Mouse (Mus musculus) MEL (cell line): ENCODE results near the gene Sh3glb2.

ENCODE experiments used
- CHD2 ChIP-seq: IDR thresholded peaks from 2 replicates; pipeline ENCODE4 v1.6.1; 2011; ENCODE audit warnings: low read length, improper control_type of control experiment
- CTCF ChIP-seq, 3 experiments: IDR thresholded peaks in 2 of 3; conservative IDR thresholded peaks in 1 of 3; 2 replicates each; pipeline ENCODE4 v1.5.1; 2011 to 2012; ENCODE audit warnings: low read length in 3 of 3, low read depth in 2 of 3, mild to moderate bottlenecking in 2 of 3, improper control_type of control experiment in 1 of 3, inconsistent platforms in 1 of 3, mixed read lengths in 1 of 3, moderate library complexity in 1 of 3; ENCODE audit not compliant: control insufficient read depth in 1 of 3, insufficient read depth in 1 of 3, poor library complexity in 1 of 3, severe bottlenecking in 1 of 3
- ELF1 ChIP-seq: IDR thresholded peaks from 2 replicates; pipeline ENCODE4 v1.6.1; 2014; ENCODE audit warnings: low read depth, mild to moderate bottlenecking, inconsistent platforms, low read length, improper control_type of control experiment, moderate library complexity
- EP300 ChIP-seq, 2 experiments: IDR thresholded peaks; 2 replicates each; pipeline ENCODE4 v1.6.1; 2011; ENCODE audit warnings: improper control_type of control experiment in 2 of 2, low read length in 2 of 2, low read depth in 1 of 2, mild to moderate bottlenecking in 1 of 2
- ETS1 ChIP-seq: IDR thresholded peaks from 2 replicates; pipeline ENCODE4 v1.6.1; 2012; ENCODE audit warnings: low read depth, mild to moderate bottlenecking, inconsistent platforms, low read length, improper control_type of control experiment, moderate library complexity
- JUND ChIP-seq: IDR thresholded peaks from 2 replicates; pipeline ENCODE4 v1.6.1; 2011; ENCODE audit warnings: low read depth, mild to moderate bottlenecking, improper control_type of control experiment, low read length
- MEF2A ChIP-seq: IDR thresholded peaks from 2 replicates; pipeline ENCODE4 v1.6.1; 2014; ENCODE audit warnings: low read depth, mild to moderate bottlenecking, inconsistent platforms, low read length, improper control_type of control experiment; ENCODE audit not compliant: poor library complexity, insufficient replicate concordance, severe bottlenecking; ENCODE audit errors: extremely low read depth
- POLR2A ChIP-seq, 2 experiments: IDR thresholded peaks; 2 replicates each; pipeline ENCODE4 v1.6.1; 2011 to 2012; ENCODE audit warnings: low read length in 2 of 2, mild to moderate bottlenecking in 2 of 2, control low read depth in 1 of 2, improper control_type of control experiment in 1 of 2, low read depth in 1 of 2, moderate library complexity in 1 of 2; ENCODE audit not compliant: control insufficient read depth in 1 of 2, insufficient read depth in 1 of 2, poor library complexity in 1 of 2
- POLR2AphosphoS2 ChIP-seq: IDR thresholded peaks from 2 replicates; pipeline ENCODE4 v1.6.1; 2011; ENCODE audit warnings: low read length, improper control_type of control experiment
- RCOR1 ChIP-seq: IDR thresholded peaks from 2 replicates; pipeline ENCODE4 v1.6.1; 2012; ENCODE audit warnings: low read depth, mild to moderate bottlenecking, inconsistent platforms, low read length, improper control_type of control experiment
- SMC3 ChIP-seq: IDR thresholded peaks from 2 replicates; pipeline ENCODE4 v1.6.1; 2011; ENCODE audit warnings: low read depth, low read length, improper control_type of control experiment
- USF2 ChIP-seq, 2 experiments: IDR thresholded peaks; 2 replicates each; pipeline ENCODE4 v1.6.1; 2011 to 2012; ENCODE audit warnings: improper control_type of control experiment in 2 of 2, low read length in 2 of 2, borderline replicate concordance in 1 of 2, inconsistent platforms in 1 of 2, low read depth in 1 of 2, mild to moderate bottlenecking in 1 of 2; ENCODE audit not compliant: insufficient read depth in 1 of 2
- ZNF384 ChIP-seq: IDR thresholded peaks from 2 replicates; pipeline ENCODE4 v1.6.1; 2012; ENCODE audit warnings: low read depth, mild to moderate bottlenecking, inconsistent platforms, low read length, improper control_type of control experiment

DNA sequence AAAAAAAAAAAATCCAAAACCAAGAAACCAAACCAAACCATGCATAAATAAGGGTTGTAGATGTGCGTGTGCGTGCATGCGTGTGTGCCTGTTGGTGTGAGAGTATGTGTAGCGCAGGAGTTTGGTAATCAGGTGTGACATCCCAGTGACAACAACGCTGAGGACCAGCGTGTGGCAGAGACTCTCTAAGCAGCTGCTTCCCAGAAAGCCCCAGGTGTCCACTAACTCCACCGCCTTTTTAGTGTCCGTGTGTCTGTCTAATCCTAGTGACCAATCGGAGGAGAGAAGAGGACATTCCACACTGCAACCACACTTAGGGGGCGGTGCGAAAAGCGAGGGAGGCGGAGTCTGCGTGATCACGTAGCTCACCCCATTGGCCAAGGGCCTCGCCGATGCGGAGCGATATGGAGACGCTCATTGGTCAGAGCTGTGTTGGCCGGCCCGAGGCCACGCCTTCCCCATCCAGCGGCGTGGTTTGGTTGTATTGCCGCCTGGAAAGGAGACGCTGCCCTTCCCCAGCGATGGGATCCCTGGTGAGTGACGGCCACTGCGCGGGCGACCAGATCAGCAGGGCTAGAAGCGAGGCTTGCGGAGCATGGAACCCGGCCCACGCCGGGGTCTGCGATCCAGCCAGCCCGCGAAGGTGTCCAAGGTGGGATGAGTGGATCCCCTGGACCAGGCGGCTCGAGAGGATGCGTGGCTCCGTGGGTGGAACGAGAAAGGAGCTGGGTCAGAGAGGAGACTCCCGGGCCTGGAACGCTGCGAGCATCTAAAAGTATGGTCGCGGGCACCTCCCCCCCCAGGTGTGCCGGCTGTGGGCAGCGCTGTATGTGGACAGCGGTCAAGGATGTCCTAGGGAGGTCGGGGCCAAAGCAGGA, 4.9 kb upstream of the Sh3glb2 start, which contains the start of gene Miga2:
- peak; percentile 97 for TF ChIP-seq ZNF384
- TF ChIP-seq POLR2A (IDR thresholded peaks at IDR 0.05; ENCODE audit: control insufficient read depth in 1 of 2, insufficient read depth in 1 of 2, low read depth in 1 of 2, low read length in 2 of 2, poor library complexity in 1 of 2) = peak; percentile 32 to 70; a peak in 2 of 4 replicates
- no peak for TF ChIP-seq CTCF (IDR thresholded peaks at IDR 0.05 in 2 of 3, conservative IDR thresholded peaks at IDR 0.05 in 1 of 3; ENCODE audit: control insufficient read depth in 1 of 3, insufficient read depth in 1 of 3, low read depth in 2 of 3, low read length in 3 of 3, poor library complexity in 1 of 3, severe bottlenecking in 1 of 3)
- no peak; the same call in 1 of the 2 replicates for TF ChIP-seq ELF1
- TF ChIP-seq RCOR1 = no peak
- no peak for TF ChIP-seq MEF2A
- TF ChIP-seq CHD2 = peak; percentile 29; the same call in 1 of the 2 replicates
- TF ChIP-seq POLR2AphosphoS2 = peak; percentile 64; the same call in 1 of the 2 replicates
- no peak for TF ChIP-seq EP300 (IDR thresholded peaks at IDR 0.05; ENCODE audit: low read depth in 1 of 2, low read length in 2 of 2)
- no peak for TF ChIP-seq USF2 (IDR thresholded peaks at IDR 0.05; ENCODE audit: borderline replicate concordance in 1 of 2, insufficient read depth in 1 of 2, low read depth in 1 of 2, low read length in 2 of 2)
- TF ChIP-seq SMC3 = no peak
- TF ChIP-seq ETS1 = peak; percentile 14; the same call in 1 of the 2 replicates
- no peak for TF ChIP-seq JUND
